Mouse (Mus musculus) forebrain, postnatal 0 days (tissue): Measurements from ENCODE around the gene Ogfod2. TPM values are rescaled to one million over a fixed set of nuclear protein-coding genes. Genes with fewer than 3 reads are reported as not detected.

Experiments
- ATAC-seq: fragments of 200-750 bp; cut with Nextera tagmentation; 2 replicates; pipeline ENCODE4 v1.8.0; 2017; ENCODE audit warnings: mild to moderate bottlenecking, moderate library complexity
- DNase-seq: peaks from one replicate; pipeline ENCODE4 v3.0.0-alpha.2; 2015
- H3K27ac ChIP-seq: fragments of 300-500 bp; sonication (generic); 2 replicates; pipeline ENCODE4 v1.5.1; 2014; ENCODE audit warnings: low read depth, mild to moderate bottlenecking, antibody characterized with exemption, low read length, moderate library complexity, mixed read lengths
- H3K27me3 ChIP-seq: fragments of 300-500 bp; sonication (generic); 2 replicates; pipeline ENCODE4 v1.6.1; 2014; ENCODE audit warnings: mild to moderate bottlenecking, low read length, mixed read lengths; ENCODE audit not compliant: insufficient read depth
- H3K36me3 ChIP-seq: fragments of 300-500 bp; sonication (generic); 2 replicates; pipeline ENCODE4 v1.6.1; 2014; ENCODE audit warnings: mild to moderate bottlenecking, moderate library complexity; ENCODE audit not compliant: insufficient read depth
- H3K4me1 ChIP-seq: fragments of 300-500 bp; sonication (generic); 2 replicates; pipeline ENCODE4 v1.6.1; 2014; ENCODE audit warnings: antibody characterized with exemption; ENCODE audit not compliant: insufficient read depth
- H3K4me2 ChIP-seq: fragments of 300-500 bp; sonication (generic); 2 replicates; pipeline ENCODE4 v1.6.1; 2014; ENCODE audit warnings: low read depth, mild to moderate bottlenecking, moderate library complexity
- H3K4me3 ChIP-seq: fragments of 300-500 bp; sonication (generic); 2 replicates; pipeline ENCODE4 v1.5.1; 2014; ENCODE audit warnings: low read depth, low read length, mixed read lengths
- H3K9ac ChIP-seq: fragments of 300-500 bp; sonication (generic); 2 replicates; pipeline ENCODE4 v1.6.1; 2014; ENCODE audit warnings: mild to moderate bottlenecking
- H3K9me3 ChIP-seq: fragments of 300-500 bp; sonication (generic); 2 replicates; pipeline ENCODE4 v1.6.1; 2016; ENCODE audit warnings: low read length
- CTCF ChIP-seq: sonication (generic); IDR thresholded peaks from 2 replicates; pipeline ENCODE4 v1.5.1; 2016; ENCODE audit warnings: antibody characterized with exemption, control low read depth, low read depth
- WGBS: fragments of 180-500 bp; shearing (Covaris S2); extraction: QIAGEN DNeasy Blood & Tissue Kit; methylation state at CpG from one replicate; pipeline ENCODE4 v1.1.7; 2014; 5-methylcytosine and 5-hydroxymethylcytosine counted together
- polyA plus RNA-seq: library from polyadenylated mRNA; unstranded; fragments of >200 nt; fragmentation: Nextera tagmentation; extraction: Ambion mirVana; gene quantifications from 2 replicates; pipeline ENCODE4 v1.2.1, GENCODE M21; 2015
- total RNA-seq: library from RNA; depleted of rRNA; stranded (reverse); fragments of >200 nt; gene quantifications from 2 replicates; pipeline ENCODE4 v1.2.3, GENCODE M21; 2014; rRNA removed

Ogfod2 gene
- total RNA-seq, result 56.0 and 58.3 TPM in 2 replicates
- polyA plus RNA-seq, result 40.7 and 44.2 TPM in 2 replicates

DNA sequence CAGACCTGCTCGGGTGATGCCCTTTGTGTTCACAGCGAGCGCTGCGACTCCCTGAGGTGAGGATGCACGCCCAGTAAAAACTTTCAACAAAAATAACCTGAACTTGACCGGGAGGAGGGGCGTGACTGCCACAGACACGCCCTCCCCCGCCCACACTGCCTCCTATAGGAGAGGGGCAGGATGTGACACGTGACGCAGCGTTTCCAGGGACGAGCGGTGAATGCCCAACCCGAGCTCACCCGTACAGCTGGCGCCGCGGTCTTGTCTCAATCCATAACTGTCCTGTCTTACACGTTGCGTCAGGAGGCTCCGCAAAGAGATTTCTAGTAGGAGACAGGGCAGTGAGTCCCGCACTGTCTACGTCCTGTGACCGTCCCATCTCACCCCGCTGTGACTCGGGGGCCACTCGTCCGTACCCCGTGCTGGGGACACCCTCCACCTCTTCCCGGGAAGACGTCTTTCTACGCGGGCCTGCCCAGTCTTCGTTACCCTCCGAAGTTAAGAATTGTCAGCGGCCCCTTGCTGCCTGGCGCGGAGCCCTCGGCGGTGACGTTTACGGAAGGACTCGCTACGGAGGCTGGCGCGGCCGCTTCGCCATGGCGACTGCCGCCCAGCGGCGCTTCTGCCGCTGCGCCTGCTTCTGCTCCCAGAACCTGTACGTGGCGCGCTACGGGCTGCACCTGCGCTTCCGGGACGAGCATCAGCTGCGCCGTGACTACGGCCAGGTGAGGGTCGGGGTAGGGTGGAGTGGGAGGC, at the start of gene Ogfod2:
TSS of gene Ogfod2 (plus strand) at position 556 of the 756 bp plus-strand sequence.
- peak within 1 kb of the TSS; percentile 92 for H3K27ac ChIP-seq
- peak within 1 kb of the TSS; percentile 62 for H3K9ac ChIP-seq
- peak within 1 kb of the TSS; percentile 83 for H3K4me3 ChIP-seq
- H3K4me1 ChIP-seq, result peaks cover 12% of the 10 kb centered on the region; the same call in 1 of the 2 replicates
- peaks cover 4% of the 10 kb centered on the region; the same call in 1 of the 2 replicates for H3K36me3 ChIP-seq
- no peaks in the 10 kb centered on the region for H3K9me3 ChIP-seq
- peak within 1 kb of the TSS; percentile 86 for H3K4me2 ChIP-seq
- DNase-seq, result peak; percentile 99
- 3% methylated on average over 66 of the region's 66 CpGs for WGBS
- ATAC-seq, result peak; percentile 96
- peak; percentile 77 for TF ChIP-seq CTCF
- no peaks in the 10 kb centered on the region for H3K27me3 ChIP-seq

DNA sequence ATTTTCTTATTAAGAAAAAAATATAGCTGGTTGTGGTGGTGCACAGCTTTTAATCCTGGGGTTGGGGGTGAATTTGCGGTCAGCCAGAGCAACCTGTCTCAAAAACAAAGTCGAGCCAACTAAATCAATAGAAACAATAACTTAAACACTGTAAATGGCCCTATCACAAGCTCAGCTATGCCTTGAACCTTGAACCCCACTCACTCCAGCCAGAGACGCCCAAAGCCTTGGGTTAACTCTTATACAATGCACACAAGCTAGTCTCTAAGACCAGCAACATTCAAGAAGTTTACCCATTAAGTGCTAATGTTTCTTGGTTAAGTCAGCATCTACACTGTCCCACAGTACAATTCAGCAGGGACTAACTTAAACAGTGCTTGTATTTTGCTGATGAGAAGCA, 42.4 kb upstream of the Ogfod2 start:
- H3K36me3 ChIP-seq, result 0 out of 2 replicates have a peak, but pooled peaks cover 5% of the 10 kb centered on the region
- 81% methylated on average over 3 of the region's 3 CpGs for WGBS
- H3K9ac ChIP-seq, result no peak overlapping the region
- no peak overlapping the region for H3K4me3 ChIP-seq
- H3K9me3 ChIP-seq, result no peaks in the 10 kb centered on the region
- no peak overlapping the region for H3K4me2 ChIP-seq
- TF ChIP-seq CTCF, result no peak
- no peaks in the 10 kb centered on the region for H3K27me3 ChIP-seq
- H3K27ac ChIP-seq, result no peak overlapping the region
- H3K4me1 ChIP-seq, result no peaks in the 10 kb centered on the region
- no peak for ATAC-seq
- DNase-seq, result no peak

DNA sequence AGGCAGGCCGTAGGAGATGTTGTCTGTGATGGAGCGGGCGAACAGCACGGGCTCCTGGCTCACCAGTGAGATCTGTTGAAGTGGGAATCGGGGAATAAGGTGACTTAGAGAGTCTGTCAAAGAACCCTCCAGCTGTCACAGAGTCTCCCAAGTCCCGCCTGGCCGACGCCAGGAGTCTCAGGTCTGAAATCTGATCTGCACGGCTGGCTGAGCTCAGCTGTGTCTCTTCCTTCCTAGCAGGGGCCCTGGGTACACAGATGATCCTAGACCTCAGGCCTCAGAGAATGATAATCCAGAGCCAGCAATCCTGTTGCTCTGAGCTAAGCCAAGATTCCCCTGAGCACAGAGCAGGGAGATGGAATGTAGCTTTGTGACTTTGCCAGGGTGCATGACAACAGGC, 38.4 kb upstream of the Ogfod2 start:
- TF ChIP-seq CTCF, result no peak
- no peak for ATAC-seq
- Histone ChIP-seq H3K27ac (no peak overlapping the region), H3K9ac (no peak overlapping the region), H3K4me3 (no peak overlapping the region), H3K36me3 (no peaks in the 10 kb centered on the region; the same call in 1 of the 2 replicates), H3K9me3 (no peaks in the 10 kb centered on the region), H3K4me1 (0 out of 2 replicates have a peak, but pooled peaks cover under 1% of the 10 kb centered on the region), H3K4me2 (no peak overlapping the region), H3K27me3 (no peaks in the 10 kb centered on the region)
- WGBS, result 54% methylated on average over 9 of the region's 9 CpGs
- DNase-seq, result no peak

DNA sequence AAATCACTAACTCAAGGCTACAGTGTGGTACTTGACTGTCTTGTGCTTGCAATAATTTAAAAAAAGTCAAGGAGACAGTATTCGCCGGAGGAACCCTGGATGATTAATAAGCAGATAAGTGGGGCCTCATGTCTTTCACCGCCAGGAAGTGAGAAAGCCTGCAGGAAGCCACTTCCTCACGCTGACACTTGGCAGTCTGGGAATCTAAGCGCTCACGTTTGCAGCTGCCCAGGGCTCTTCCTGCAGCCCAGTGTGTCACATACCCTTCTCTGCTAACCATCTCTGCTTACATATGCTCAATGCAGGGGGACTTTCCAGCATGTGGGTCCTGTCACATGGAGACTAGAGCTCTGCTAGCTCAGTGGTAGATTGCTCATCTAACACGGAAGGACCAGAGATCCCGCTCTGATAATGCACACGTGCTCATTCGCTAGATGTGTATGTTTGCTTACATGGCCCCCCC, 37.2 kb upstream of the Ogfod2 start:
- H3K27ac ChIP-seq, result no peak overlapping the region
- no peaks in the 10 kb centered on the region for H3K27me3 ChIP-seq
- ATAC-seq (no peak), DNase-seq (no peak)
- WGBS, result 72% methylated on average over 10 of the region's 10 CpGs
- H3K36me3 ChIP-seq, result no peaks in the 10 kb centered on the region; the same call in 1 of the 2 replicates
- no peak overlapping the region for H3K4me2 ChIP-seq
- H3K9ac ChIP-seq, result no peak overlapping the region
- H3K9me3 ChIP-seq, result no peaks in the 10 kb centered on the region
- peaks cover 9% of the 10 kb centered on the region; the same call in 1 of the 2 replicates for H3K4me1 ChIP-seq
- no peak overlapping the region for H3K4me3 ChIP-seq
- TF ChIP-seq CTCF, result no peak

DNA sequence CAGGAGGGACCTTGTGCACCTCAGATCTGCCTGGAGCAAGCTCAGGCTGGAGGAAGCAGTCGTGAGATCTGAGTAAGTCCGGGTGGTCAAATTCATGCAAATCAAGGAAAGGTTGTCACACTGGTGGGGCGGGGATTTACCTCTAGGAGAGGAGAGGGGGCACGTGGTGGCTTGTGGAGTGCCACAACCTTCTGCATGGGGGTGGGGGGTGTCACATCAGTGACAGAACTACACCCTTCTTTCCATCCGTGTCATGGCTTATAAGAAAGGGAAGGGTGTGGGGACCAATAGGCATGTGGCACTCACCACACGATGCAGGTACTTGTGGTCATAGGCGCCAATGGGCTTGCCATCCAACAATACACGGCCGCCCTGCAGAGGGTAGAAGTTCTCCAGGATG, 36.4 kb upstream of the Ogfod2 start:
- TF ChIP-seq CTCF, result no peak
- 83% methylated on average over 9 of the region's 9 CpGs for WGBS

DNA sequence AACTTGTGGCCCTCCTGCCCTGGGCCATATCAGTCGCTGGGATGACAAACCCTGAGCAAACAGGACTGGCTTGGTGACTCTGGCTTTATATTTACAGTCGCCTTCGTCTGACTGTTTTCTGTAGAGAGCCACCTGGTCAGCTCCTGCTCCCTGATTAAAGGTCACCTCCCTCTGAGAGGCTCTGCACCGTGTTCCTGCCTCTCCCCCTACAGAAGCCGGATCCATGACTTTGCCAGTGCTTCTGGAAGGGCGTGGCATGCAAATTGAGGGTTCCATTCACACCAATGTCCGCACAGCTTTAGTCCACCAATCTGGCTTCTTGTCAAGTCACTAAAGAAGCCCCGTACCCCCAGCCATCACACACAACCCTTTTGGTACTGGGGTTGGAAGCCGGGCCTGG, 35.5 kb upstream of the Ogfod2 start:
- Histone ChIP-seq H3K4me1 (peaks cover 9% of the 10 kb centered on the region; the same call in 1 of the 2 replicates), H3K4me2 (no peak overlapping the region), H3K27ac (no peak overlapping the region), H3K27me3 (no peaks in the 10 kb centered on the region), H3K36me3 (no peaks in the 10 kb centered on the region; the same call in 1 of the 2 replicates), H3K9me3 (no peaks in the 10 kb centered on the region), H3K4me3 (no peak overlapping the region), H3K9ac (no peak overlapping the region)
- TF ChIP-seq CTCF, result no peak
- no peak for ATAC-seq
- 63% methylated on average over 9 of the region's 9 CpGs for WGBS
- no peak for DNase-seq

More for the DNA sequence above, 36.4 kb upstream of the Ogfod2 start:
- no peak for DNase-seq
- no peaks in the 10 kb centered on the region; the same call in 1 of the 2 replicates for H3K36me3 ChIP-seq
- H3K4me1 ChIP-seq, result peaks cover 9% of the 10 kb centered on the region; the same call in 1 of the 2 replicates
- H3K9ac ChIP-seq, result no peak overlapping the region
- no peak for ATAC-seq
- H3K27ac ChIP-seq, result no peak overlapping the region
- no peak overlapping the region for H3K4me3 ChIP-seq
- no peaks in the 10 kb centered on the region for H3K9me3 ChIP-seq
- no peaks in the 10 kb centered on the region for H3K27me3 ChIP-seq
- no peak overlapping the region for H3K4me2 ChIP-seq

DNA sequence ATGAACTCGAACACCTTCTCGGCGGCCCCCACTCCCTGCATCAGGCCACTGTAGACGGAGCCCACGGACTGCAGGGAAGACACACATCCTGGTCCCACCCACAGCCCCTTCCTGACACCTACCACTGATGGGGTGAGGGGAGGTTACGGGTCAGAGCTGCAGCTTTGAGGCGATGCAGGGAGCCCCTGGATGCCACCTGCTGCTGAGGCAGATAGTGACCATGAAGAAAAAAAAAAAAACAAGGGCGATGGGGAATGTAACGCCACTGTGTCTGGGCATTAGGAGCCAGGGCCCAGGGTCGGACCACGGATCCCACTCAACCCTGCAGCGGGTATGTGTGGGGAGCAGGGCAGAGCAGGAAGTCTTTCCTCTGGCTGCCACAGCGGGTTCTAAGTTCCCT, 34.9 kb upstream of the Ogfod2 start:
- TF ChIP-seq CTCF, result no peak
- Histone ChIP-seq H3K27me3 (no peaks in the 10 kb centered on the region), H3K4me3 (no peak overlapping the region), H3K9me3 (no peaks in the 10 kb centered on the region), H3K36me3 (no peaks in the 10 kb centered on the region; the same call in 1 of the 2 replicates), H3K4me2 (0 out of 2 replicates have a peak overlapping the region, but pooled peaks have one; percentile 6), H3K27ac (no peak overlapping the region), H3K9ac (no peak overlapping the region), H3K4me1 (peaks cover 9% of the 10 kb centered on the region; the same call in 1 of the 2 replicates)
- no peak for ATAC-seq
- no peak for DNase-seq
- WGBS, result 81% methylated on average over 13 of the region's 13 CpGs
